ENCODE assay signal across 26 mouse cellular contexts in the genomic region with DNA sequence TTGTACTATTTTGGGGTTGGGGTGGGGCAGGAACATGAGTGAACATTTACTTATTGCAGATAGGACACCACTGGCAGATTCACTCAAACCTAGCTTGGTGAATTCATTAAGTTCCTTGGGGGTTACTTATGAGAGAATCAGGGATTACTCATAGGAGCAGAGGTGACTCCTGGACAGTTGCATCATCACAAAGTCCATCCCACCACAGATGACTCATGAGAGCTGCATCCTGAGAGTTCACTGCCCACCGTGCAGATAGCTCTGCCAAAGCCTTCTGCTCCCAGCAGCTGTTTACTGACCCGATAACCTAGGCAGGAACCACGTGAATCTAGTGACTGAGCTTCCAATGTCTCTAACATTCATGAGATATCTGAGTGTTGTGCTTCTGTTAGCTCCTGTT.
DNase-seq lines count a peak whose midpoint lies in the region; ATAC-seq and TF ChIP-seq lines count a peak whose summit lies in the region.
"Had no signal": no experiment of that assay in that cellular context is flagged by ENCODE, and none has a peak within 500 bp of the region (broad histone marks: within the 10 kb centered on the region; RNA-seq: fewer than 3 reads in every experiment).

No protein-coding gene starts in this region.

- no peaks in the 10 kb centered on the region for H3K79me3 ChIP-seq in C2C12 (ENCODE audit: low read depth)

- H3K9me3 ChIP-seq in heart, embryonic 10.5 days = 0 out of 2 replicates have a peak, but pooled peaks cover 13% of the 10 kb centered on the region
- peaks cover 26% of the 10 kb centered on the region for H3K9me3 ChIP-seq in heart, embryonic 12.5 days (replicated peaks)
- H3K9me3 ChIP-seq in forebrain, embryonic 15.5 days = no peaks in the 10 kb centered on the region

- H3K27me3 ChIP-seq in heart, embryonic 10.5 days (ENCODE audit: insufficient read depth, poor library complexity, severe bottlenecking) = no peaks in the 10 kb centered on the region
- no peaks in the 10 kb centered on the region for H3K27me3 ChIP-seq in heart, embryonic 12.5 days (replicated peaks)
- no peaks in the 10 kb centered on the region for H3K27me3 ChIP-seq in C2C12 (ENCODE audit: control insufficient read depth, insufficient read depth, insufficient read length)
- no peaks in the 10 kb centered on the region for H3K27me3 ChIP-seq in Patski
- no peaks in the 10 kb centered on the region for H3K27me3 ChIP-seq in forebrain, embryonic 15.5 days
- H3K27me3 ChIP-seq: heart, embryonic 13.5 days had no signal

- TF ChIP-seq CTCF in C2C12 (IDR thresholded peaks at IDR 0.05; ENCODE audit: control insufficient read depth, insufficient read depth, insufficient read length) = no peak
- no peak for TF ChIP-seq CTCF in Patski (IDR thresholded peaks at IDR 0.05)

- no peak for ATAC-seq in heart, embryonic 12.5 days (ENCODE audit: insufficient number of reproducible peaks, low FRiP score)
- peak; percentile 62 for ATAC-seq in Patski
- no peak for ATAC-seq in forebrain, embryonic 15.5 days (replicated peaks)
- ATAC-seq: CD4-positive, CD25-positive, alpha-beta regulatory T cell, adult 4 months; forebrain, embryonic 14.5 days; hindbrain, postnatal 0 days; inflammation-experienced regulatory T-cells, adult 6 months; intestine, embryonic 16.5 days had no signal

- in situ Hi-C loops in Patski (cut with MboI; ENCODE audit: low pct_unique_long_range_greater_than_20kb) = no loop called here

- no peak overlapping the region for H3K9ac ChIP-seq in heart, embryonic 12.5 days
- no peak overlapping the region for H3K9ac ChIP-seq in forebrain, embryonic 15.5 days (replicated peaks)
- H3K9ac ChIP-seq: heart, embryonic 13.5 days; hindbrain, embryonic 14.5 days had no signal

- no peaks in the 10 kb centered on the region for H3K36me3 ChIP-seq in heart, embryonic 10.5 days
- H3K36me3 ChIP-seq in heart, embryonic 12.5 days = no peaks in the 10 kb centered on the region
- no peaks in the 10 kb centered on the region for H3K36me3 ChIP-seq in C2C12 (ENCODE audit: control insufficient read depth, insufficient read depth)
- no peaks in the 10 kb centered on the region for H3K36me3 ChIP-seq in forebrain, embryonic 15.5 days
- H3K36me3 ChIP-seq: heart, embryonic 13.5 days had no signal

- WGBS in heart, embryonic 10.5 days = 56% methylated on average over 3 of the region's 3 CpGs
- WGBS in heart, embryonic 12.5 days = 65% methylated on average over 3 of the region's 3 CpGs
- WGBS in forebrain, embryonic 15.5 days = 86% methylated on average over 3 of the region's 3 CpGs

- H3ac ChIP-seq in C2C12 (ENCODE audit: control insufficient read depth, insufficient read length, low read depth) = no peak overlapping the region

- DNase-seq in heart, embryonic 10.5 days (ENCODE audit: low spot score) = peak; percentile 38
- peak; percentile 10 for DNase-seq in Patski (ENCODE audit: low read depth, low spot score)
- DNase-seq in right cerebral cortex, adult 18-20 months = no peak
- DNase-seq in cerebellum, postnatal 25 days = no peak
- DNase-seq: adrenal gland, adult 2 months; adrenal gland, postnatal 14 days; B cell, adult 2 months; cerebellum, adult 11 months; cerebellum, adult 2 months; cerebellum, adult 9-11 months; cerebellum, postnatal 36 days; gastrocnemius, postnatal 25 days; heart, adult 2 months; heart, postnatal 14 days; heart, postnatal 4 days; kidney, adult 18-20 months had no signal

- no peak overlapping the region for H3K4me3 ChIP-seq in heart, embryonic 10.5 days
- no peak overlapping the region for H3K4me3 ChIP-seq in heart, embryonic 12.5 days
- H3K4me3 ChIP-seq in C2C12 (ENCODE audit: insufficient read depth, poor library complexity, severe bottlenecking) = no peak overlapping the region
- H3K4me3 ChIP-seq in forebrain, embryonic 15.5 days = no peak overlapping the region
- H3K4me3 ChIP-seq: heart, adult 2 months; heart, embryonic 13.5 days had no signal

- CTCF ChIA-PET in Patski (lab: Charles Lee) = no interaction called here

- POLR2A ChIA-PET in Patski (lab: Charles Lee) = no interaction called here

- no peaks in the 10 kb centered on the region for H3K79me2 ChIP-seq in C2C12 (ENCODE audit: control insufficient read depth, insufficient read depth)

- H3K4me1 ChIP-seq in heart, embryonic 10.5 days = no peaks in the 10 kb centered on the region
- no peaks in the 10 kb centered on the region for H3K4me1 ChIP-seq in heart, embryonic 12.5 days (replicated peaks)
- no peaks in the 10 kb centered on the region for H3K4me1 ChIP-seq in forebrain, embryonic 15.5 days
- H3K4me1 ChIP-seq: heart, embryonic 13.5 days had no signal

- H3K4me2 ChIP-seq in heart, embryonic 12.5 days = no peak overlapping the region
- H3K4me2 ChIP-seq in forebrain, embryonic 15.5 days (replicated peaks) = no peak overlapping the region
- H3K4me2 ChIP-seq: heart, embryonic 13.5 days; hindbrain, embryonic 14.5 days had no signal

- no peak overlapping the region for H3K27ac ChIP-seq in heart, embryonic 10.5 days
- H3K27ac ChIP-seq in heart, embryonic 12.5 days (ENCODE audit: poor library complexity, severe bottlenecking) = no peak overlapping the region
- H3K27ac ChIP-seq in forebrain, embryonic 15.5 days (replicated peaks) = no peak overlapping the region
- H3K27ac ChIP-seq: heart, adult 2 months; heart, embryonic 13.5 days; hindbrain, embryonic 14.5 days; hindbrain, postnatal 0 days had no signal

TF ChIP-seq in C2C12, 6 proteins besides CTCF, POLR2A, EP300 and RAD21:
- TF ChIP-seq CEBPB (IDR thresholded peaks at IDR 0.05; ENCODE audit: low read depth) (peak; percentile 51), FOSL1 (IDR thresholded peaks at IDR 0.05; ENCODE audit: insufficient read depth, low read length, poor library complexity, severe bottlenecking) (no peak)
TF ChIP-seq in C2C12: peak in this region for 1.

Comparison
In these comparisons a context has a peak if more than half of its experiments do, and no peak if none do; other contexts are left out.
1. DNase-seq: peak in heart, embryonic 10.5 days (single experiment) and Patski (single experiment); none in right cerebral cortex, adult 18-20 months (single experiment) and cerebellum, postnatal 25 days (0 of 2).